Mouse (Mus musculus): ENCODE results near the gene Vmn1r25.
"Not testable (repeated sequence)": the region's sequence is repeated elsewhere in the genome, so short reads cannot be mapped to it uniquely, and the experiment has no call there.

Vmn1r25 gene

GRCm38 (mm10) chr6:57980710-57981109 is at the start of gene Vmn1r25:
TSS of gene Vmn1r25 (minus strand) at chr6:57980810.
- DNase-seq = no peak

DNA sequence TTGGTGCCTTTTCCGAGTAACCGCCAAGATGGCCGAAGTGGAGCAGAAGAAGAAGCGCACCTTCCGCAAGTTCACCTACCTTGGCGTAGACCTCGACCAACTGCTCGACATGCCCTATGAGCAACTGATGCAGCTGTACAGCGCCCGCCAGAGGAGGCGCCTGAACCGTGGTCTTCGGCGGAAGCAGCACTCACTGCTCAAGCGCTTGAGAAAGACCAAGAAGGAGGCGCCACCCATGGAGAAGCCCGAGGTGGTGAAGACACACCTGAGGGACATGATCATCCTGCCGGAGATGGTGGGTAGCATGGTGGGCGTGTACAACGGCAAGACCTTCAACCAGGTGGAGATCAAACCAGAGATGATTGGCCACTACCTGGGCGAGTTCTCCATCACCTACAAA is 36.9 kb upstream of the Vmn1r25 start:
- not testable (repeated sequence) for DNase-seq

- no peak for DNase-seq
These were observed 34.4 kb upstream of the Vmn1r25 start, which contains the start of gene Vmn1r26 for GRCm38 (mm10) chr6:58015059-58015458. TSS of gene Vmn1r26 (minus strand) at chr6:58015159.

DNA sequence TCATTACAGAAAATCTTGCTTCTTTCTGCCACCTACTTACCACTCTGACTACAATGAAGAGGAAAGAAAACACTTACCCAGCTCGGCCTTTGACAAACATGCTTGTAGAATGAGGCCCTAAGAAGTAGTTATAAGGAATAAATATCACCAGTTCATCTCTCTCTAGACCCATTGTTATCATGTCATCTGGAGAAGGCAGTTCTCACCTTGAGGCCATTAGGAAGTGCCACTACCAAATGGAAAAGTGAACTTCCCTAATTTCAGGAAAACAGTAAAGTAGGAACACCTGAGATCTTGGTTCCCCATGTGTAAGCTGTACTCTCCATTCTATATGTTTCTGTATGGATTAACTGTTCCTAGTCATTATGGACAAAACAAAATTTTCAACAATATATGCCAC is 19.2 kb downstream of the Vmn1r25 start, which contains the start of gene Vmn1r24:
TSS of gene Vmn1r24 (minus strand) at position 101 of the 400 bp plus-strand sequence.
- DNase-seq = not testable (repeated sequence)
